Mouse (Mus musculus) kidney, postnatal 36 days (tissue): ENCODE results near the gene Ptma.
"Not testable (repeated sequence)": the region's sequence is repeated elsewhere in the genome, so short reads cannot be mapped to it uniquely, and the experiment has no call there.

Experiments
- DNase-seq, 2 experiments: peaks; one replicate each; pipeline ENCODE4 v3.0.0; 2021 to 2022; ENCODE audit warnings: mixed read lengths in 2 of 2

The Ptma gene

GRCm38 (mm10) chr1:86526116-86526788 is at the start of gene Ptma:
Gene Ptma, plus strand, starts transcription at chr1:86526726.
- DNase-seq, result peak; percentile 99 to 100

DNA sequence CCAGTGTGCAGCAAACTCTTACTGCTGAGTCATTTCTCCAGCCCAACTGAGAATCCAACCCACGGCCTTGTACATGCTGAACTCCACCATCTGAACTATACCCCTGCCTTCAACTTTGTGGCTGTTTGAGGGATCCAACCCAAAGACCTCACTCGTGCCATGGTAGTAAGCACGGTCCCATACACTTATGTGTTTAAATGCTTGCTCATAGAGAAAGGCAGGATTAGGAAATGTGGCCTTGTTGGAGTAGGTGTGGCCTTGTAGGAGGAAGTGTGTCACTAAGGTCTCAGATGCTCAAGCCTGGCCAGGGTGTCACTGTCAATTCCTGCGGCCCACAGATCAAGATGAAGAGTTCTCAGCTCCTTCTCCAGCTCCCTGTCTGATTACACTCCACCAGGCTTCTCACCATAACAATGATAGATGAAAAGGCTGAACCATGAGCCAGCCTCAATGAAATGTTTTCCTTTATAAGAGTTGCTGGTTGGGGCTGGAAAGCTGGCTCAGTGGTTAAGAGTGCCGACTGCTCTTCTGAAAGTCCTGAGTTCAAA is 48.7 kb upstream of the Ptma start:
- no peak for DNase-seq

DNA sequence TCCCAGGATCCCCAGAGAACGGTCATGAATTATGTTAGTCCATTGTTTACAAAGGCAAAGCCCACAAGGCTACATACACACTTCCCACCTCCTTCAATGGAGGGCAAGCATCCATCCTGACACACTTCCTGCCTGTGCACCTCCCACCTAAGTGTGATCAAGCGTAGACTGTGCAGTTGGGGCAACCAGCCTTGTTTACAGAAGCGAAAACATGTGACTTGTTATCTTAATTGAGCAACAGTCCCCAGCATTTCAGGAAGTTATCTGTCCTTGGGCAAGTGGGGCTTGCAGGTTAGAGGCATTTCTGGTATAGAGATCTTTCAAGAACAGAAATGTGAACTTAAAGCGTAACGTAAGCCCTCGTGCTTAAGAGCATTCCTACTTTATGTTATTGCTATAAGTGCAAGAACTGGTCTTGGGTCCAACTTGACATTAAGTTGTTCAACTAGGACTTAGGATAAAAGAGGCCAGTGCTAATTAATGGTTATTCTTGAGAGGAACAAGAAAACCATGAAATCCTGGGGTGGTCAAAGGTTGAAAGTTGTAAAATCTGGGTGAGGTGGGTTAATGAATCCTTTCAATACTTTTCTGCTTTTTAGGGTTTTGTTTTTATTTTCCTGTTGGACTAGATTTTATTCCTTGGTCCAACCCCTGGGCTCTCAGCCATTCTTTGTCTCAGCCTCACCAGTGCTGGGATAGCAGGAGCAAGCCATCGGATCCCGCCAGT is 47.3 kb upstream of the Ptma start:
- no peak for DNase-seq

- DNase-seq, result no peak
These were observed 46.2 kb upstream of the Ptma start for GRCm38 (mm10) chr1:86480288-86480687.

DNA sequence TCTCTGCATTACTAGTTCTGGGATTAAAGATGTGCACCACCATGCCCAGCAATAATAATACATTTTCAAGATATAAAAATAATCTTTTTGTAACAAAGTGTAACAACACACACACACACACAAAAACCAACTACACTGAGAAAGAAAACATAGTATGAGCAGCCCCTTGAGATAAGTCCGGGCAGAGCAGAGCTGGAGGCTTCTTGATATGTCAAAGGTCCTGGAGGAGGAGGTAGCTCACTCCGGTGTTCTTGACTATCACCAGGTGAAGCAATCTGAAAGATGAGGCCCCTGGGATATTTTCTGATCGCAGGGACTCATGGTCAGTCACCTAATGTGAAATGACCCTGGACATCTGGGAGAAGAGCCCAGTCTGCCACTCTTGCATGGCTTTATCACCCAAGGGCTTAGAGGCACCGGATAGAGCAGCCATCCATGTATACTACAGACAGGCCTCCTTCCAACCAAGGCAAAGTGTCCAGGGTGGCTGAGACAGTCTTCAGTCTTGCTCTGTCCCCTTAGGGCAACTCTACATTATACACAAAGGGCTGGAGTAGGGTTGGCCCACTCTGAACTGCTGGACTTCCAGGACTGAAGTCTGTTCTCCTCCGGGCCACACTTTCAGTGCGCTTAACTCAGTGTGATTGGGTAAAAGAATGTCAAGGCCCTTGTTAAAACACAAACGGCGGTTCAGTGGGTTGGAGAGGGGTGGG is 45.6 kb upstream of the Ptma start:
- no peak for DNase-seq

DNA sequence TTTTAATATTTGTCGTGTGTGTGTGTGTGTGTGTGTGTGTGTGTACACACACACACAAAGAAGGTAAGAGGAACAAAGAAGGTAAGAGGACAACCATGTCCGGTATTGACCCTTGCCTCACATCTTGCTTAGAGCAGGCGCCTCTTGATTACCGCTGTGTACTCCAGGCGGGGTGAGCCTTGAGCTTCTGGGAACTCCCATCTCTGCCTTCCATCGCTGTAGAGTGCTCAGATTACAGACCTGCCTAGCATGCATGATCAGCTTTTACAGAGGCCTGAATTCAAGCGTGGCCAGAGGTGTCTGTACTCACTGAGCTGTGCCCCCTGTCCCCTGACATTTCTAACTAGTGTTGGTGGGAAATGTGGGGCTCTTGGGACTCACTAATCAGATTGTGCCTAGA is 45.1 kb upstream of the Ptma start:
- DNase-seq, result no peak

DNA sequence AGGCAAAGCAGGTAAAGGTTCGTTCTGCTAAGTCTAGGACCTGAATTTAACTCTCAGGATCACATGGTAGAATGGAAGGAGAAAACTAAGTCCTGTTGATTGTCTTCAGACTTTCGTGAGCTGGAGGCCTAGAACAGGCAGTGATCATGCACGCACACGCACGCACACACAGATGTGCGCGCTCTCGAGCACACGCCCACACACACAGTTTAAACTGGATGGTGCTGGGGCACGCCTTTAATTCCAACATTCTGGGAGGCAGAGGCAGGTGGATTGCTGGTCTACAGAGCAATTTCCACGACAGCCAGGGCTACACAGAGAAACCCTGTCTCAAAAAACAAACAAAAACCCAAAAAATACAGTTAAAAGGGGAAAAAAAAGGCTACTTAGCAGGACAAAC is 44.2 kb upstream of the Ptma start:
- DNase-seq, result no peak

DNA sequence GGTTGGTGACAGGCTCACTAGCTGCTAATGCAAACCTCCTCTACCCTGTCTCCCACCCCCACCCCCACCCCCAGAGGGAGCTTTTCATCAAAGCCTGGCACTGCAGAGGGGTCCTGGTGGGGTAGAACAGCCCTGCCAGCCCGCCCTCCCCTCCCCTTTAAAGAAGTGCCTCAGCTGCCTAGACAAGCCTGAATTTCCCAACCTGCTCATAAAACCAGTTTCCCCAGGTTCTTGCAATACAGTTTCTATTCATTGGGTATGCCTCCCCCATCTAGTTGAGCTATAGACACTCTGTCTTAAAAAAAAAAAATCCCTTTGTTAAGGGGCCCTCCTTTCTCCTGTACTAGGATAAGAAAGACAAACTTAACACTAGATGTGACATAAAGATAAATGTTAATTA is 43.8 kb upstream of the Ptma start:
- no peak for DNase-seq

DNA sequence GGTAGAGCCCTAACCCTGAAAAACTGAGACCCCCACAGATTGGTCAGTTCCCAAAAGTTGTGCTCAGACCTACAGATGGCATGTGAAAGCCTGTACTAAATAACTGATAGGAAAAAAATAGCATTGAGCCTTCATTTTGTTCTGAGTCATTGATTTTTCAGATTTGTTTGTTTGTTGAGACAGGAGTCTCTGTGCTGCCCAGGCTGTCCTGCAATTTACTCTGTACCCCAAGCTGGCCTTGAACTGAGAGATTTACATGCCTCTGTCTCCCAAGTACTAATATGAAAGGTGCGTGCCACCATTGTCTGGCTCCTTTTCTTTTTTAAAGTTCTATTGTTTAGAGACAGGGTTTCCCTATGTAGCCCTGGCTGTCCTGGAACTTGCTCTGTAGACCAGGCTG is 41.2 kb upstream of the Ptma start:
- DNase-seq, result no peak

- DNase-seq, result not testable (repeated sequence)
These were observed 40.7 kb upstream of the Ptma start for GRCm38 (mm10) chr1:86485858-86486257.

GRCm38 (mm10) chr1:86486703-86487294 is 39.7 kb upstream of the Ptma start:
- no peak for DNase-seq

DNA sequence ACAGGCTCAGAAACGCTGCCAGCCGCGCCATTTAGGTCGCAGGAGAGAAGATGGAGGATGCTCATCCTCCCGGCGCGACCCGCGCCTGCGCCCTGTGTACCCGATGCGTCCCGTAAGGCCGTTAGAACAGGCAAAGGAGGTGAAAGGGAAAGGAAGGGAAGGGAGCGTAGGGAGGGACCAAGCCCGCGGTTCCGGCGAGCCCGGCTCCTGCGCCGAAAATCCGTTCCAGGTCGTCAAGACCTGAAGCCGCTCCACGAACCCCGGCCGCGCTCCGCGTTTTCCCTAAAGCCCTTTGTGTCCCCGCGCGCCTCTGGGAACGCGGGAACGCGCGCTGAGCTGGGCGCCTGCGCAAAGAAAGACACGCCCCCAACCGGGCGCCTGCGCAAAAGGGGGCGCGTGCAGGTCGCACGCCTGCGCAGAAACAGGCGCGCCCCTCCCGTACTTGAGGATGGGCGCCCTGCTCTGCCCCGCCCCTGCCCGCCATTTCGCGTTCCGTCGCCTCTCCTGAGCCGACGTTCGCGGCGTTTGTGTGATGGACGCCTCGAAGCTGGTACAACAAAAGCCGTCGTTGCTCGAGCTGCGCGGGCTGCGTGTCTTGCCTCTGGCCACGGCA is 39.1 kb upstream of the Ptma start:
- peak; percentile 99 for DNase-seq

GRCm38 (mm10) chr1:86487908-86488314 is 38.6 kb upstream of the Ptma start:
- DNase-seq, result no peak

DNA sequence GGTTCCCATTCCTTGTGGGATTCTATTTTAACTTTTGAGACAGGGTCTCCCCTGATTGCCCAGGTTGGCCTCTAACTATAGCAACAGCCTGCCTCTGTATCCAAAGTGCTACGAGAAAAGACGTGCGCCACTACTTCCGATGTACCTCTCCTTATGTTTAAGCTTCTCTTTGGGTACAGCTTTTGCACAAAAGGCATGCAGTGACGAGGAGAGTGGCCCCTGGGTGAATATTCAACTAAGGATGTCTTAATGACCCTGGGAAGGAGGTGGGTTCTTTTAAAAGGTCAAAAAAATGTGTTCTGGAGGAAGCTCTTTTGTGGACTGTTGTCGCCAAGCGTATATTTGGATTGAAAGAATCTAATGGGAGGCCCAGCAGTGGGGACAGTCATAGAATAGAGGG is 38.2 kb upstream of the Ptma start:
- DNase-seq, result peak; percentile 56 to 66

DNA sequence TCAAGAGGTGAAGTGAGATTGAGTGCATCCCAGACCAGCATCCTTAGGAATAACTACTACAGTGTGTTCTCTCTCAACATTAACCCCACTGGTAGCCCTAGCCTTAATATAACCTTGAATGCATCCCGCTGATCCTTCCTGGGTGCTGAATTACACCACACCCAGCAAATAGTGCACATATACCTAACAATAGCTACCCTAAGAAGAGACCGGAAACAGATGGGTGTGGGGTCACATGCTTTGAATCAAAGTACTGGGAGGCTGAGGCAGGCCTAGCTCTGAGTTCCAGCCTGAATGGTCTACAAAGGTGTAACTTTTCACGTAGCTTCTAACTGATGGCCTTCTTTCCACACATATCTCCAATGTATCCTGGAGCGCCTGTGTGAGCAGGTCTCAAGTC is 37.8 kb upstream of the Ptma start:
- DNase-seq, result no peak

DNA sequence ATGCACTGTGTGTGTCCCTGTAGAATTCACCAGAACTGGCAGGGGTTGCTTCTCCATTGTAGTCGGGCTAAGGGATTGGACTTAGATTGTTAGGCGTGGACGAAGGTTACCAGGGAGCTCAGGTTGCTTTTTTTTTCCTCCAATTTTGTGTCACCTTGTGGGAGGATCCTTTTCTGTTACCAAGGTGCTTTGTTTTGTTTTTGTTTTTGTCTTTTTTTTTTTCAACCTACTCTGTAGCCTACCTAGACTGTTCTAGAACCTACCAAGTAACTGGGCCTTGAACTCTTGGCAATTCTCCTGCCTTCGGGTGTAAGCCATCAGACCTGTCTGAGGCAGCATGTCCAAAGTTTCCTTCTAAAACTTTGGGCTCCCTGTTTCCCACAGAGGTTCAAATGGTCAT is 36.6 kb upstream of the Ptma start:
- DNase-seq, result no peak

GRCm38 (mm10) chr1:86490697-86491096 is 35.8 kb upstream of the Ptma start:
- peak; percentile 87 to 88 for DNase-seq

GRCm38 (mm10) chr1:86491533-86492094 is 34.9 kb upstream of the Ptma start:
- peak in 1 of 2 experiments; percentile 46 for DNase-seq

- DNase-seq, result peak in 1 of 2 experiments; percentile 61
These were observed 34.1 kb upstream of the Ptma start for GRCm38 (mm10) chr1:86492095-86493070.

- DNase-seq, result no peak
These were observed 32.7 kb upstream of the Ptma start for GRCm38 (mm10) chr1:86493783-86494182.

GRCm38 (mm10) chr1:86496340-86496739 is 30.2 kb upstream of the Ptma start:
- DNase-seq, result no peak
